Mouse (Mus musculus) lung, postnatal 10 days (tissue): ENCODE results near the gene Znrf4.

Experiments used
- DNase-seq: peaks from one replicate; pipeline ENCODE4 v3.0.0; 2021

Znrf4 gene

DNA sequence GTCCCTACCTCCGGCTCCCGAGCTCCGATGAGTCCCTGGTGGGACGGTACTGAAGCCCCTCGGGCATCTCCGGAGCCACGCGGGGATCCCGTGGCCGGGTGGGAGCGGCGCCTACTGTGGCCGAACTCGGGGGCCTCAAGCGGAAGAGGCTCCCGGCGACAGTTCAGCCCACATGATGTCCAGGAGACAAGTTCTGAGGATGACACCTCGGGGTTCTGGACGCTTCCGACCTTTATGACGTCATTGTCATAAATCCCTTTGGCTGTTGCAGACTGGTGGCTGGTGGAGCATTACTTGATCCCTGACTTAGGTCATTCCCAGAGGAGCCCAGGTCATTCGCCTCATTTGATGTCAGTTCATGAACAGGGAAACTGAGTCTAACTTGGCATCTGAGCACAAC is at the start of gene Znrf4:
Znrf4 (minus strand) TSS at position 122 of the 400 bp plus-strand sequence.
- no peak for DNase-seq

- no peak for DNase-seq
Measured at GRCm38 (mm10) chr17:56561866-56562265, 49.6 kb upstream of the Znrf4 start.

DNA sequence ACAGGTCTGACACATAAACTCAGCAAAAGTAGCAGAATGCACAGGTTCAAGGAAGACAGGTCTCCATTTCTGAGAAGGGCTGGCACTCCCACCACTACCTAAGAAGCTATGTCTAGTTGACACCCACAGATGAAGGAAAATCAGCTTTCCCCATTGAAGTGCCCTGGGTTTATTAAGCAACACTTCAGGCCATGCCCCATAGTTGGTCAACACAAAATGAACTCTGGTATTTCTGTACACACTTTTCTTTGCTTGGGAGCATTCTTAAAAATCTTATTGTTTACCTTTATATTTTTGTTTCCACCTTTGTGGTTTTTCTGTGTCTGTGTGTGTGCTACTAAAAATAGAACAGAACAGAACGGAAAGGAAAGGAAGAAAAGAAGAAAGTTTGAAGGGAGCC is 47.9 kb upstream of the Znrf4 start:
- no peak for DNase-seq

DNA sequence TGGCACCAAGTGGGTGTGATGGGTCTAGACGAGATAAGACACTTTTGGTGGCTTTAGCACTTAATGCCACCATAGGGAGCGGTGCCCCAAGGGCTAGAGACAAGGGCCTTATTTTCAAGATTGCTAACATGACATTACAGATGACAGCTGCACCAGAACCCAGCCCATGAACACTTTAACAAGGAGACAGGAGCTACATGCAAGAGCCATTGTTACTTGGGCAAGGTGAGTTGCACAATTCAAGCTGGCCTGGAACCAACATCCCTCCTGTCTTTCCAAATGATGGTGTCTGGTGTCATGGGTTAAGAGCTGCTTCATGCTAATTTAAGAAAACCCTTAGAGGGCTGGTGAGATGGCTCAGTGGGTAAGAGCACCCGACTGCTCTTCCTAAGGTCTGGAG is 47.2 kb upstream of the Znrf4 start:
- no peak for DNase-seq

GRCm38 (mm10) chr17:56558448-56558847 is 46.2 kb upstream of the Znrf4 start:
- peak; percentile 75 for DNase-seq

DNA sequence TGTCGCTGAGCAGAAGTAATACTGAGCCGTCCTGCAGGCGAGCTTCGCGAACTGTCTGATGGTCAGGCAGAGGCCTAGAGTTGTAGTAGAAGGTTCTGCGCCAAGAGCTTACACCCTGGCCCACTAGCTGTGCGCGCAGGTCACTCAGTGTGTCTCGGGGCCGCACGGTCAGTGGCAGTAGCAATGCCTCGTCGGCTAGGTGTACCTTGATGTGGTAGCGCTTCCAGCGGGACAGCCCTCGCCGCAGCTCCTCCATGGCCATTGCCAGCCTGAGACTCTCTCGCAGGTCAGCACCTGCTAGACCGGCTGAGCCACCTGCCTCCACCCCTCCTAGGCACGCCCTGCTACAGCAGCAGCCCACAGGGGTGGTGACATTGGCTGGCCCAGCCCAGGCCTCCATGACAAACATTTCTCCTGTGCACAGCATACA is 41.9 kb upstream of the Znrf4 start, which contains the start of gene Gm20219:
Gm20219 (minus strand) TSS at position 266 of the 430 bp plus-strand sequence.
- peak; percentile 68 for DNase-seq

DNA sequence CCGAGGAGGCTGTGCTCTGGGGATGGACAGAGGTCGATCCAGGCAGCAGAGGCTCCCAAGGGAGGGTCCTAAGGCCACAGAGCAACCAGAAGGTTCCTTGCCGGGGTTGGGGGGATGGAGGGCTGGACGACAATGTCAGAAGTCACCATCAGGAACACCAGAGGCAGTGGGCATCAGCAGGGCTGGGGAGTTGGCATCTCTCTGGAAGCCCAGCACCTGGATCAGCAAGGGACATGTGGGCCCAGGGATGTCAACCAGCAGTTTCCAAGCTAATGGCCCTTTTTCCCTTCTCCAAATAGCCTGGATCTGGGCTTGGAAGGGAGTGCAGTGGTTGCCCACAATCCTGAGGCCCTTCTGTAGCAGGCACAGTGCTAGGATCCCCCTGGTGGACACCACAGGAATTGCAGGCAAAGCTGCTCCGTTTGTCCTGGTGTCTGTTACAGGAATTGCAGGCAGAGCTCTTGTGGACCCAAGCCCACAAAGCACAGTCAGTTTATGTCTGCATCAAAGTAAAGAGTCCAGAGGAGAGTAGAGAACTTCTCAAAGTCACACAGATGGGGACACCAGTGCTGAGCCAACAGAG is 40.6 kb upstream of the Znrf4 start:
- peak; percentile 74 for DNase-seq

GRCm38 (mm10) chr17:56551841-56552581 is 39.8 kb upstream of the Znrf4 start:
- DNase-seq: no peak

- peak; percentile 33 for DNase-seq
Measured at GRCm38 (mm10) chr17:56550784-56551475, 38.7 kb upstream of the Znrf4 start.

- DNase-seq: peak; percentile 0
Measured at GRCm38 (mm10) chr17:56548605-56549105, 36.4 kb upstream of the Znrf4 start.

- DNase-seq: peak; percentile 1
Measured at GRCm38 (mm10) chr17:56547846-56548604, 35.8 kb upstream of the Znrf4 start.

GRCm38 (mm10) chr17:56547116-56547845 is 35.0 kb upstream of the Znrf4 start:
- no peak for DNase-seq

GRCm38 (mm10) chr17:56546576-56546975 is 34.3 kb upstream of the Znrf4 start:
- DNase-seq: no peak

GRCm38 (mm10) chr17:56545945-56546344 is 33.7 kb upstream of the Znrf4 start:
- no peak for DNase-seq

- DNase-seq: no peak
Measured at GRCm38 (mm10) chr17:56544699-56545387, 32.6 kb upstream of the Znrf4 start.

DNA sequence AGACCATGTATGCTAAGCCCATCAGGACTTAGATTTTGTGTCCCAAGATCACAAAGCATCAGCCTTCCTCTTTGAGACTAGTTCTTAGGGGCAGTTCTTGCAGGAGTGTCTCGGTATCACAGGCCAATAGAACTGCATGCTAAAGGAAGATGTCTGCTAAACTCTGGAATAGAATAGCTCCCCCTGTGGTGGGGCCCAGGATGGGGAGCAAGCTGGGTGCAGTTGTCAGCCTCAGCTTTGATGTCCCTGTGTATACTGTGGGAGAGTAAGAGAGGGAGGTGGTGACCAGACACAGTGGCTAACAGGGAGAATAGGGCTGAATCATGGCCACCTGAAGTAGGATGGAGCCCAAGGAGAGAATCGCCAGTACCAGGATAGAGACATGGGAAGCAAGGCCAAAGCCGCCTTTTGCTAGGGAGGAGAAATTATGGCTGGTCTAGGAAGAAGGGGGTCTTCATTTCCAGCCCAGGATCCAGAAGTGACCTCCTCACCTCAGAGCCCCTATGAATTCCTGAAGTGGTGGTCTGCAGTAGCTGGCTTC is 31.5 kb upstream of the Znrf4 start:
- no peak for DNase-seq

- DNase-seq: no peak
Measured at GRCm38 (mm10) chr17:56542736-56543135, 30.5 kb upstream of the Znrf4 start.

- no peak for DNase-seq
Measured at GRCm38 (mm10) chr17:56540562-56540975, 28.3 kb upstream of the Znrf4 start.

- no peak for DNase-seq
Measured at GRCm38 (mm10) chr17:56537912-56538311, 25.7 kb upstream of the Znrf4 start.

DNA sequence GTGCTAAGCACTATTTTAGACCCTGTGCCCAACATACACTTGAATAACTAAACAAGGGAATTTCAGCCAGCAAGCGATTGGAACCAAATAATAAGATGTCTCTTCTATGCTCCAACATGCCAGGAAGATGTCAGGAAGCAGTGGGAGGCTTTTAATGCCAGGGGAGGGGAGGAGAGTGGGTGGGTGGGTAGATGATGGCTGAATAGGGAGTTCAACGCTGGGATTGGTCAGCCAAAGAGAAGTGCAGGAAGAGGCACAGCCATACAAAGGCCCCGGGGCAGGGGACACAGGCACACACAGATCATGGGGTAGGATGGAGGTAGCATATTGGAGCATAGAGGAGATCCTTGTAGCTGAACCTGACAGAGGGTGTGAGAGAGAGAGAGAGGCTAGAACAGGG is 24.6 kb upstream of the Znrf4 start:
- DNase-seq: no peak

GRCm38 (mm10) chr17:56536192-56536591 is 24.0 kb upstream of the Znrf4 start:
- DNase-seq: no peak
